Mouse (Mus musculus): ENCODE results near the gene Kcnip1.

GRCm38 (mm10) chr11:33990002-33990401, 3.0 kb downstream of the Kcnip1 start:
- TF ChIP-seq NRF1 (IDR thresholded peaks at IDR 0.05; ENCODE audit: low read depth, low read length): no peak
- TF ChIP-seq CTCF (conservative IDR thresholded peaks at IDR 0.05 in 1 of 2, IDR thresholded peaks at IDR 0.05 in 1 of 2; ENCODE audit: low read depth in 2 of 2, low read length in 2 of 2): no peak
- TF ChIP-seq MAX (IDR thresholded peaks at IDR 0.05; ENCODE audit: low read length): no peak
- no peak for TF ChIP-seq POLR2AphosphoS2 (IDR thresholded peaks at IDR 0.05; ENCODE audit: low read depth, low read length)
- TF ChIP-seq MAZ (IDR thresholded peaks at IDR 0.05; ENCODE audit: low read depth, low read length): no peak
- no peak for TF ChIP-seq POLR2A (IDR thresholded peaks at IDR 0.05; ENCODE audit: low read depth, low read length)
